Mouse (Mus musculus) small intestine, adult 2 months (tissue): ENCODE measurements around the gene Krtap5-3.
"Not testable (repeated sequence)": the region's sequence is repeated elsewhere in the genome, so short reads cannot be mapped to it uniquely, and the experiment has no call there.

Experiments
- CTCF ChIP-seq: fragments of 200-500 bp; IDR thresholded peaks from 2 replicates; pipeline ENCODE4 v1.5.1; 2012; ENCODE audit warnings: low read depth, mild to moderate bottlenecking, control low read depth, inconsistent platforms, low read length, moderate library complexity, mixed read lengths; ENCODE audit not compliant: insufficient replicate concordance, insufficient read length; ENCODE audit errors: extremely low read depth
- POLR2A ChIP-seq: fragments of 200-500 bp; IDR thresholded peaks from 2 replicates; pipeline ENCODE4 v1.6.1; 2012; ENCODE audit warnings: low read depth, mild to moderate bottlenecking, control low read depth, inconsistent platforms, low read length, moderate library complexity

DNA sequence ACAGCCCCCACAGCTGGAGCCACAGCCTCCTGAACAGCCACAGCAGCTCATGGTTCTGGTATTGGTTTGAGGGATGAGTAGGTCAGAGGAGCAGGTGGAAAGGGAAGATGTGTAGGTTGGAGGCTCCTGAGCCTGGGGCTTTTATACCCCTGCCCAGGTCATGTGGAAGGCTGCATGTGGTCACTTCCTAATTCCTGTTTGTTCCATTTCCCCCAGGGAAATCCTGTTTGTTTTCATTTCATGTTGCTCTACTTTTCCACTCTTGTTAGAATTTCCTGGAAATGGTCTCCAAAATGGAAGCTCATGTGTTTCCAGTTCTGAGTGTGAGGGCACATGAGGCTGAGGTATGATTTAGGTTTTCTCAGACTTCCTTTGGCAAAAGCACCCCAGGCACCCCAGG, 35.5 kb upstream of the Krtap5-3 start, which contains the start of gene Gm4553:
- not testable (repeated sequence) for TF ChIP-seq CTCF, POLR2A
